Mouse (Mus musculus) MEL (cell line): ENCODE measurements around the gene Hoxc5.

ENCODE experiments used
- BHLHE40 ChIP-seq: IDR thresholded peaks from 2 replicates; pipeline ENCODE4 v1.6.1; 2012; ENCODE audit warnings: low read depth, mild to moderate bottlenecking, inconsistent platforms, low read length, improper control_type of control experiment, borderline replicate concordance
- CTCF ChIP-seq, 3 experiments: IDR thresholded peaks in 2 of 3; conservative IDR thresholded peaks in 1 of 3; 2 replicates each; pipeline ENCODE4 v1.5.1; 2011 to 2012; ENCODE audit warnings: low read length in 3 of 3, low read depth in 2 of 3, mild to moderate bottlenecking in 2 of 3, improper control_type of control experiment in 1 of 3, inconsistent platforms in 1 of 3, mixed read lengths in 1 of 3, moderate library complexity in 1 of 3; ENCODE audit not compliant: control insufficient read depth in 1 of 3, insufficient read depth in 1 of 3, poor library complexity in 1 of 3, severe bottlenecking in 1 of 3

GRCm38 (mm10) chr15:103002156-103002555 is 34.9 kb downstream of the Hoxc5 start:
- TF ChIP-seq CTCF (IDR thresholded peaks at IDR 0.05 in 2 of 3, conservative IDR thresholded peaks at IDR 0.05 in 1 of 3; ENCODE audit: control insufficient read depth in 1 of 3, insufficient read depth in 1 of 3, low read depth in 2 of 3, low read length in 3 of 3, poor library complexity in 1 of 3, severe bottlenecking in 1 of 3) = no peak
- TF ChIP-seq BHLHE40 = no peak
